Mouse (Mus musculus) intestine, postnatal 0 days (tissue): Measurements from ENCODE around the gene Sox30. TPM values are rescaled to one million over a fixed set of nuclear protein-coding genes. Genes with fewer than 3 reads are reported as not detected.

ENCODE experiments used
- ATAC-seq: fragments of 200-750 bp; cut with Nextera tagmentation; 2 replicates; pipeline ENCODE4 v1.8.0; 2017; ENCODE audit warnings: mild to moderate bottlenecking, moderate TSS enrichment, moderate library complexity
- H3K27ac ChIP-seq: fragments of 300-500 bp; sonication (generic); 2 replicates; pipeline ENCODE4 v1.5.1; 2014; ENCODE audit warnings: mild to moderate bottlenecking, low read depth, low read length, moderate library complexity
- H3K27me3 ChIP-seq: fragments of 300-500 bp; sonication (generic); replicated peaks from 2 replicates; pipeline ENCODE4 v1.6.1; 2014; ENCODE audit warnings: low read length, mixed read lengths; ENCODE audit not compliant: control insufficient read depth, insufficient read depth
- H3K36me3 ChIP-seq: fragments of 300-500 bp; sonication (generic); 2 replicates; pipeline ENCODE4 v1.6.1; 2014; ENCODE audit warnings: mild to moderate bottlenecking, moderate library complexity; ENCODE audit not compliant: control insufficient read depth, insufficient read depth
- H3K4me1 ChIP-seq: fragments of 300-500 bp; sonication (generic); replicated peaks from 2 replicates; pipeline ENCODE4 v1.6.1; 2014; ENCODE audit warnings: antibody characterized with exemption, low read length, mixed read lengths; ENCODE audit not compliant: control insufficient read depth, insufficient read depth
- H3K4me2 ChIP-seq: fragments of 300-500 bp; sonication (generic); replicated peaks from 2 replicates; pipeline ENCODE4 v1.6.1; 2014; ENCODE audit warnings: low read depth, mild to moderate bottlenecking, moderate library complexity
- H3K4me3 ChIP-seq: fragments of 300-500 bp; sonication (generic); 2 replicates; pipeline ENCODE4 v1.5.1; 2014; ENCODE audit warnings: low read depth, low read length
- H3K9ac ChIP-seq: fragments of 300-500 bp; sonication (generic); 2 replicates; pipeline ENCODE4 v1.6.1; 2014; ENCODE audit warnings: mild to moderate bottlenecking, low read depth, low read length
- H3K9me3 ChIP-seq: fragments of 300-500 bp; sonication (generic); 2 replicates; pipeline ENCODE4 v1.6.1; 2016; ENCODE audit warnings: mixed run types; ENCODE audit not compliant: control insufficient read depth
- CTCF ChIP-seq: sonication (generic); IDR thresholded peaks from 2 replicates; pipeline ENCODE4 v1.5.1; 2016; ENCODE audit warnings: low read depth, mild to moderate bottlenecking, control low read depth, antibody characterized with exemption, moderate library complexity
- WGBS: fragments of 180-500 bp; shearing (Covaris S2); extraction: QIAGEN DNeasy Blood & Tissue Kit; methylation state at CpG from one replicate; pipeline ENCODE4 v1.1.7; 2014; 5-methylcytosine and 5-hydroxymethylcytosine counted together
- polyA plus RNA-seq: library from polyadenylated mRNA; unstranded; fragments of >200 nt; fragmentation: Nextera tagmentation; extraction: Ambion mirVana; gene quantifications from 2 replicates; pipeline ENCODE4 v1.2.1, GENCODE M21; 2015

Gene Sox30
- polyA plus RNA-seq: 0.05 and 0.16 TPM in 2 replicates

- 10% methylated on average over 94 of the region's 115 CpGs for WGBS
- H3K4me2 ChIP-seq: peak within 1 kb of the TSS; percentile 87
- H3K9ac ChIP-seq: peak within 1 kb of the TSS; percentile 71
- H3K27me3 ChIP-seq: no peaks in the 10 kb centered on the region
- peak within 1 kb of the TSS; percentile 60 for H3K27ac ChIP-seq
- TF ChIP-seq CTCF: peak; percentile 15; the same call in 1 of the 2 replicates
- H3K4me3 ChIP-seq: peak within 1 kb of the TSS; percentile 51
- no peaks in the 10 kb centered on the region for H3K4me1 ChIP-seq
- H3K9me3 ChIP-seq: no peaks in the 10 kb centered on the region
- no peaks in the 10 kb centered on the region for H3K36me3 ChIP-seq
- peak; percentile 76 for ATAC-seq
Measured at GRCm38 (mm10) chr11:45979946-45980892, at the start of gene Sox30. TSS of gene Sox30 (plus strand) at chr11:45980310.

DNA sequence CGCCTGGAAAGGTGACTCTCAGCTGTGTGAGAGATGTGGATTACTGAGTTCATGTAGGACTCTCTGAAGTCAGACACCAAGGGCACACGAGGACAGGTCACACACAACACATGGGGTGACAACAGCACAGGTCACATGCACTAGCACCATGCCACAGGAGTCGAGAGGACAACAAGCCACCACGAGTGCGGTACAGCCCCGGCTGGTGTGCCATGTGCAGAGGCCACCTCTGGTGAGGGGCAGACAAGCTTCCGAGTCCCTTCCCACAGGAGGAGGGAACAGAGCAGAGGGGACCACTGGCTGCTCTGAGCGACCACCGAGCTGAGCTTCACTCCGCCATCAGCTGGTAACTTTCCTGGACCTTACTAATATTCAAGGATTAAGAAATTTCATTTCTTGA is 47.3 kb upstream of the Sox30 start:
- no peaks in the 10 kb centered on the region for H3K4me1 ChIP-seq
- H3K9me3 ChIP-seq: no peaks in the 10 kb centered on the region
- H3K27ac ChIP-seq: no peak overlapping the region
- H3K9ac ChIP-seq: no peak overlapping the region
- no peak overlapping the region for H3K4me2 ChIP-seq
- H3K36me3 ChIP-seq: peaks cover 53% of the 10 kb centered on the region
- TF ChIP-seq CTCF: no peak
- no peak overlapping the region for H3K4me3 ChIP-seq
- no peaks in the 10 kb centered on the region for H3K27me3 ChIP-seq
- WGBS: 93% methylated on average over 10 of the region's 10 CpGs
- ATAC-seq: no peak

GRCm38 (mm10) chr11:45937478-45937877 is 42.6 kb upstream of the Sox30 start:
- Histone ChIP-seq H3K4me1 (no peaks in the 10 kb centered on the region; the same call in 1 of the 2 replicates), H3K9ac (no peak overlapping the region), H3K4me3 (no peak overlapping the region), H3K9me3 (no peaks in the 10 kb centered on the region), H3K36me3 (peaks cover 34% of the 10 kb centered on the region), H3K4me2 (no peak overlapping the region), H3K27me3 (no peaks in the 10 kb centered on the region), H3K27ac (no peak overlapping the region)
- TF ChIP-seq CTCF: no peak
- 99% methylated on average over 8 of the region's 8 CpGs for WGBS
- no peak for ATAC-seq

DNA sequence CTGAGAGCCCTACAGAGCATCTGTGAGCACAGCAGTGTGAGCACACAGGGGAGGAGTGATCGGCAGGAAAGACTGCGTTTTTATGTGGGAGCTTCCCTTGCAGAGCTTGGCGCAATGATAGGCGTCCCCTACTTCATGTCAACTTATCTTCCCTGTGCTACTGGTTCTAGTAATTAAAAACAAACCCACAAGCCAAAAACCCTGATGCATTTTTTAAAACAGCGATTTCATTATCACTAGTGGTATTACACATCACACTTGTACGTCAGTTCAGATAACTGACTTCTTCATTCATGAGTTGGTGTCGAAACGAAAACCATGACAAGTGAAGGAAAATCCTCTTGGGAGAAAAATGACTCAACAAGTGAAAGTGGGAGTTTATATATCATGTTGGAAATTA is 41.2 kb upstream of the Sox30 start:
- Histone ChIP-seq H3K27me3 (no peaks in the 10 kb centered on the region), H3K9me3 (no peaks in the 10 kb centered on the region), H3K4me1 (no peaks in the 10 kb centered on the region; the same call in 1 of the 2 replicates), H3K27ac (no peak overlapping the region), H3K36me3 (peaks cover 20% of the 10 kb centered on the region; the same call in 1 of the 2 replicates), H3K9ac (no peak overlapping the region), H3K4me3 (no peak overlapping the region), H3K4me2 (no peak overlapping the region)
- TF ChIP-seq CTCF: no peak
- ATAC-seq: no peak
- WGBS: 95% methylated on average over 8 of the region's 8 CpGs

- peaks cover under 1% of the 10 kb centered on the region; the same call in 1 of the 2 replicates for H3K36me3 ChIP-seq
- no peak overlapping the region for H3K27ac ChIP-seq
- H3K9me3 ChIP-seq: no peaks in the 10 kb centered on the region
- no peak for TF ChIP-seq CTCF
- no peaks in the 10 kb centered on the region; the same call in 1 of the 2 replicates for H3K4me1 ChIP-seq
- WGBS: 93% methylated on average over 7 of the region's 7 CpGs
- H3K4me2 ChIP-seq: no peak overlapping the region
- no peak overlapping the region for H3K9ac ChIP-seq
- no peaks in the 10 kb centered on the region for H3K27me3 ChIP-seq
- no peak overlapping the region for H3K4me3 ChIP-seq
- ATAC-seq: no peak
Measured at GRCm38 (mm10) chr11:45942281-45942680, 37.8 kb upstream of the Sox30 start.

GRCm38 (mm10) chr11:45943108-45943705 is 36.9 kb upstream of the Sox30 start:
- Histone ChIP-seq H3K4me3 (peak overlapping the region; percentile 87; the same call in 1 of the 2 replicates), H3K9ac (no peak overlapping the region), H3K9me3 (no peaks in the 10 kb centered on the region), H3K27ac (no peak overlapping the region), H3K36me3 (no peaks in the 10 kb centered on the region), H3K4me2 (peak overlapping the region; percentile 96), H3K4me1 (no peaks in the 10 kb centered on the region; the same call in 1 of the 2 replicates), H3K27me3 (no peaks in the 10 kb centered on the region)
- TF ChIP-seq CTCF: no peak
- 54% methylated on average over 7 of the region's 7 CpGs for WGBS
- no peak for ATAC-seq
